Mouse (Mus musculus) adipocyte (in vitro differentiated cells): ENCODE measurements around the gene Ppp1r16b.

Source experiments
- DNase-seq: peaks from one replicate; pipeline ENCODE4 v3.0.0-alpha.2; 2016; ENCODE audit warnings: low spot score

Ppp1r16b gene

GRCm38 (mm10) chr2:158692191-158692590 lies 27.0 kb downstream of the Ppp1r16b start:
- no peak for DNase-seq

GRCm38 (mm10) chr2:158695811-158696210 lies 30.6 kb downstream of the Ppp1r16b start:
- no peak for DNase-seq

GRCm38 (mm10) chr2:158696451-158696850 lies 31.3 kb downstream of the Ppp1r16b start:
- no peak for DNase-seq

GRCm38 (mm10) chr2:158699908-158700307 lies 34.7 kb downstream of the Ppp1r16b start:
- no peak for DNase-seq

GRCm38 (mm10) chr2:158700535-158701256 lies 35.5 kb downstream of the Ppp1r16b start:
- DNase-seq: no peak

- DNase-seq: no peak
Observed at GRCm38 (mm10) chr2:158701505-158701904, 36.3 kb downstream of the Ppp1r16b start.

- no peak for DNase-seq
Observed at GRCm38 (mm10) chr2:158702176-158702575, 37.0 kb downstream of the Ppp1r16b start.

GRCm38 (mm10) chr2:158704720-158705119 lies 39.5 kb downstream of the Ppp1r16b start:
- no peak for DNase-seq

- no peak for DNase-seq
Observed at GRCm38 (mm10) chr2:158705529-158705928, 40.3 kb downstream of the Ppp1r16b start.

- no peak for DNase-seq
Observed at GRCm38 (mm10) chr2:158706704-158707408, 41.7 kb downstream of the Ppp1r16b start.

GRCm38 (mm10) chr2:158708121-158708520 lies 42.9 kb downstream of the Ppp1r16b start:
- no peak for DNase-seq

DNA sequence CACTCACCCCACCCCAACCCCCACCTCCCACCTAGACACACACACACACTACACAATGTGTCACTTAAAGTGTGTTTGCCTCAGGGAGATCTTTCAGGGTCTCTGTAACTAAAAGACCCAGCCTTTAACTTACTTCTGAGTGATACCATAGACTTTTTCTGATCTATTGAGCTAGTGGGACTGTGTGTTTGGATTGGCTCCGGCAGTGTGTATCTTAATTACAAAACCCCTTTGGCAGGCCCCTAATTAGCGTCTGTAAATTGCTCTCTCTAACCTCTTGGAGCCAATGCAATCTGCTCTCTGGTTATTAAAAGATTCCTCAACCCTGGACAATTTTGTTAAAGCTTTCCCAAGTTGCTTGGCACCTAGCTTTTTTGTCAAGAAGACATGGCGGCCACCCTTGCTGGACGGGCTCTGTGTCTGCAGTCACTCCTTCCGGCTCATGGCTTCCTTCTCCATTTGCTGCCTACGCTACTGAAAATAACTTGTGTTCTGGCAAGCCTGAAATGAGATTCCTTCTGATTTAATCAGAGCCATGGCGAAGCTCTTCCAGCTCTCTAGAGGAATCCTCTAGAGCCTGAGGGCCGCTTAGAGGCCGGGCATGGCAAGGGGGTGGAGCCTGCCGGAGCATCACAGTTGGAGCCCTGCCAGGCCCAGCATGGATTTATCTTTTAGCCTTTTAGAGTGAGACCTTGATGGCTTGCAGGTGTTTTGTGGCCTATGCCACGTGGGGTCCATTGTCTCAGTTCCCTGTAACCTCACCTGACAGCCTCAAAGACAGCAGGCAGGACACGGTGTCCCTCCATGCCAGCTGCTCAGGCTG lies 46.9 kb downstream of the Ppp1r16b start:
- DNase-seq: no peak

GRCm38 (mm10) chr2:158714826-158715225 lies 49.6 kb downstream of the Ppp1r16b start:
- no peak for DNase-seq

- DNase-seq: no peak
Observed at GRCm38 (mm10) chr2:158716066-158716465, 50.9 kb downstream of the Ppp1r16b start.

GRCm38 (mm10) chr2:158717551-158718418 lies 52.6 kb downstream of the Ppp1r16b start:
- peak; percentile 23 for DNase-seq

DNA sequence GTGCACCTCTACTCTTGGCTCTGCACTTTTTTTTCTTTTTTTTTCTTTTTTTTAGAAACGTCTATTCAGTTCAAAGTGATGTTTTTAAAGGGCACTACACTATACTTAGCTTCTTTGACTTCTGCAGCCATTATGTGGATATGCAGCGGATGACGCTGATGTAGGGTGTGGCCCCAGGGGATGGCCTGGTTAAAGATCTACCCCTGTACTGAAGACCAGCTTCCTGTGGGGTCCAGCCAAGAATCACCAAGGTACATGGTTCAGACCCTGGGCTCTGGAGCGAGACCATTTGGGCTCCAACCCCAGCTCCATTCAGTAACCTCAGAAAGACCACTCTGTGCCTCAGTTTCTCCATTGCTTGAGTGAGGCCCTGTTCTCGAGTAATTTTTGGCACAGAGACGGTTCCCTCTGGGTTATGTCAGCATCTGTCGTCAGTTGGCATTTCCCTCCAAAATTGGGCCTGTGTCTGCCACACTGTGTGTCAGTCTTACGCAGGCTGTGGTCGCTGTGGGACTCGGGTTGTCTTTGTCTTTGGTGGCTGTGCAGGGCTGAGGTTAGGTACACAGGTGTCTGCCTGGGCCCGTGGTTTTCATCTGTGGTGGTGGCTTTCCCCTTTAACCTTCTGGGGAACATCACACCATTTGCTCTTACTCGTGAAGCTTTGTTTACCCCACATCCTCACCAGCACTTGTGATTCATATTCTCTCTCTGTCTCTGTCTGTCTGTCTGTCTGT lies 53.8 kb downstream of the Ppp1r16b start:
- no peak for DNase-seq

- DNase-seq: no peak
Observed at GRCm38 (mm10) chr2:158720715-158721370, 55.6 kb downstream of the Ppp1r16b start.

GRCm38 (mm10) chr2:158721481-158721880 lies 56.3 kb downstream of the Ppp1r16b start:
- DNase-seq: no peak

- no peak for DNase-seq
Observed at GRCm38 (mm10) chr2:158722135-158722534, 56.9 kb downstream of the Ppp1r16b start.

- DNase-seq: no peak
Observed at GRCm38 (mm10) chr2:158722991-158723551, 57.9 kb downstream of the Ppp1r16b start.
